Mouse (Mus musculus) large intestine, adult 2 months (tissue): ENCODE results near the gene Gm8773. TPM values are rescaled to one million over a fixed set of nuclear protein-coding genes. Genes with fewer than 3 reads are reported as not detected.

Experiments
- DNase-seq: peaks from one replicate; pipeline ENCODE4 v3.0.0-alpha.2; 2012; ENCODE audit warnings: low read depth, low spot score
- WGBS: fragments of 180-500 bp; shearing (Covaris S2); methylation state at CpG from one replicate; pipeline ENCODE4 v1.1.7; 2018; 5-methylcytosine and 5-hydroxymethylcytosine counted together
- polyA plus RNA-seq: library from polyadenylated mRNA; depleted of rRNA; stranded (reverse); fragments of >200 nt; gene quantifications from 2 replicates; pipeline ENCODE4 v1.2.3, GENCODE M21; 2012; rRNA removed

The Gm8773 gene
- 0.19 and 0.26 TPM in 2 replicates for polyA plus RNA-seq

GRCm38 (mm10) chr5:5573749-5574317 lies at the start of gene Gm8773:
Gene Gm8773, plus strand, starts transcription at chr5:5573799.
- 1% methylated on average over 24 of the region's 24 CpGs for WGBS
- DNase-seq, result no peak

- WGBS, result 37% methylated on average over 3 of the region's 3 CpGs
- no peak for DNase-seq
Measured at GRCm38 (mm10) chr5:5533656-5534420, 39.8 kb upstream of the Gm8773 start.

- DNase-seq, result no peak
- WGBS, result 95% methylated on average over 1 of the region's 1 CpGs
Measured at GRCm38 (mm10) chr5:5536131-5536530, 37.5 kb upstream of the Gm8773 start.

GRCm38 (mm10) chr5:5539771-5540170 lies 33.8 kb upstream of the Gm8773 start:
- 45% methylated on average over 3 of the region's 3 CpGs for WGBS
- no peak for DNase-seq

GRCm38 (mm10) chr5:5540385-5540784 lies 33.2 kb upstream of the Gm8773 start:
- no peak for DNase-seq

GRCm38 (mm10) chr5:5551110-5551509 lies 22.5 kb upstream of the Gm8773 start:
- DNase-seq, result no peak
- 88% methylated on average over 1 of the region's 1 CpGs for WGBS

More at GRCm38 (mm10) chr5:5540385-5540784, 33.2 kb upstream of the Gm8773 start:
- WGBS, result 68% methylated on average over 3 of the region's 3 CpGs

GRCm38 (mm10) chr5:5559079-5559740 lies 14.4 kb upstream of the Gm8773 start, which contains the start of gene Gtpbp10:
Gene Gtpbp10, minus strand, starts transcription at chr5:5559538.
- under 1% methylated on average over 43 of the region's 43 CpGs for WGBS
- DNase-seq, result peak; percentile 70

GRCm38 (mm10) chr5:5559798-5560197 lies 13.8 kb upstream of the Gm8773 start:
- no peak for DNase-seq
- 35% methylated on average over 8 of the region's 8 CpGs for WGBS

GRCm38 (mm10) chr5:5561041-5561706 lies 12.4 kb upstream of the Gm8773 start:
- DNase-seq, result no peak

GRCm38 (mm10) chr5:5562435-5562834 lies 11.2 kb upstream of the Gm8773 start:
- no peak for DNase-seq
- 59% methylated on average over 3 of the region's 3 CpGs for WGBS

More at GRCm38 (mm10) chr5:5561041-5561706, 12.4 kb upstream of the Gm8773 start:
- 75% methylated on average over 4 of the region's 4 CpGs for WGBS

GRCm38 (mm10) chr5:5587686-5588085 lies 14.1 kb downstream of the Gm8773 start:
- WGBS, result 84% methylated on average over 3 of the region's 3 CpGs
- no peak for DNase-seq

- no peak for DNase-seq
- 46% methylated on average over 3 of the region's 3 CpGs for WGBS
Measured at GRCm38 (mm10) chr5:5610540-5610939, 36.9 kb downstream of the Gm8773 start.

GRCm38 (mm10) chr5:5618329-5618728 lies 44.7 kb downstream of the Gm8773 start:
- no peak for DNase-seq
- WGBS, result 59% methylated on average over 4 of the region's 4 CpGs

- 54% methylated on average over 3 of the region's 3 CpGs for WGBS
- no peak for DNase-seq
Measured at GRCm38 (mm10) chr5:5625491-5625890, 51.9 kb downstream of the Gm8773 start.

Other genes with a start within 250 kb of the Gm8773 start
- gene Cdk14, start 153.5 kb upstream of the Gm8773 start, polyA plus RNA-seq, result 0.89 and 1.2 TPM in 2 replicates
- not detected in 2 replicates for gene 1700015F17Rik, start 94.7 kb upstream of the Gm8773 start, polyA plus RNA-seq
- 18.3 and 26.7 TPM in 2 replicates for gene Cldn12, start 58.8 kb upstream of the Gm8773 start, polyA plus RNA-seq
- 2.4 and 3.1 TPM in 2 replicates for gene Gtpbp10, start 14.3 kb upstream of the Gm8773 start, polyA plus RNA-seq
- 0.11 and 0.62 TPM in 2 replicates for gene Cfap69, start 90.4 kb downstream of the Gm8773 start, polyA plus RNA-seq
- gene Steap2, start 120.8 kb downstream of the Gm8773 start, polyA plus RNA-seq, result 2.3 and 5.2 TPM in 2 replicates
- 3.5 and 3.7 TPM in 2 replicates for gene Steap1, start 175.5 kb downstream of the Gm8773 start, polyA plus RNA-seq